Mouse (Mus musculus): Measurements from ENCODE around the gene Ccdc134. TPM values are rescaled to one million over a fixed set of nuclear protein-coding genes. Genes with fewer than 3 reads are reported as not detected.

Ccdc134 gene
- polyA plus RNA-seq, 1 experiment from 2014 or later: 24.2 TPM

GRCm38 (mm10) chr15:82135372-82135771, 7.7 kb downstream of the Ccdc134 start:
- Histone ChIP-seq H3K36me3 (replicated peaks) (peaks cover 35% of the 10 kb centered on the region), H3K27ac (replicated peaks) (no peak overlapping the region), H3K27me3 (replicated peaks; ENCODE audit: low read depth, poor library complexity, severe bottlenecking) (no peaks in the 10 kb centered on the region), H3K9me3 (no peaks in the 10 kb centered on the region), H3K4me1 (no peaks in the 10 kb centered on the region), H3K4me3 (no peak overlapping the region)
- DNase-seq (ENCODE audit: low spot score): no peak
- 90% methylated on average over 4 of the region's 4 CpGs for WGBS

- H3K27ac ChIP-seq (replicated peaks): no peak overlapping the region
- no peaks in the 10 kb centered on the region for H3K9me3 ChIP-seq
- no peak overlapping the region for H3K4me3 ChIP-seq
- H3K4me1 ChIP-seq: no peaks in the 10 kb centered on the region
- no peaks in the 10 kb centered on the region for H3K27me3 ChIP-seq (replicated peaks; ENCODE audit: low read depth, poor library complexity, severe bottlenecking)
- WGBS: 56% methylated on average over 4 of the region's 4 CpGs
- DNase-seq (ENCODE audit: low spot score): peak; percentile 62
- H3K36me3 ChIP-seq (replicated peaks): peaks cover 29% of the 10 kb centered on the region
These were observed 10.8 kb downstream of the Ccdc134 start for GRCm38 (mm10) chr15:82138565-82138964.

DNA sequence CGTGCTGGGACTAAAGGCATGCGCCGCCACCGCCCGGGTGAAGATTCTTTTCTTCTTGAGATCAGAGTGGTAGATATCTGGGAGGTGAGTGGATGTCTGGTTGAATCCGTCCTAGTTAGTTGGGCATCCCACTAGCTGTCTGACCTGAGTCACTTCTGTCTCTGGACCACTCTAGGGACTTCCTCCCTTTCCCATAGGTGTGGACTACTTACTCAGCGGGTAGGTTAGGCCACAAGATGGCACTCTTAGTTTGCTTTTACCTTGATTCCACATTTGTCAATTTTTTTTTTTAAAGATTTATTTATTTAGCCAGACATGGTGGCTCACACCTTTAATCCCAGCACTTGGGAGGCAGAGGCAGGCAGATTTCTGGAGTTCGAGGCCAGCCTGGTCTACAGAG, 11.5 kb downstream of the Ccdc134 start:
- H3K36me3 ChIP-seq (replicated peaks): peaks cover 29% of the 10 kb centered on the region
- H3K4me1 ChIP-seq: peaks cover 4% of the 10 kb centered on the region; the same call in 1 of the 2 replicates
- no peaks in the 10 kb centered on the region for H3K27me3 ChIP-seq (replicated peaks; ENCODE audit: low read depth, poor library complexity, severe bottlenecking)
- no peak overlapping the region for H3K4me3 ChIP-seq
- no peak for DNase-seq (ENCODE audit: low spot score)
- WGBS: 89% methylated on average over 8 of the region's 8 CpGs
- H3K9me3 ChIP-seq: no peaks in the 10 kb centered on the region
- no peak overlapping the region for H3K27ac ChIP-seq (replicated peaks)

GRCm38 (mm10) chr15:82140355-82140754, 12.6 kb downstream of the Ccdc134 start:
- no peak overlapping the region for H3K27ac ChIP-seq (replicated peaks)
- H3K36me3 ChIP-seq (replicated peaks): peaks cover 29% of the 10 kb centered on the region
- H3K4me1 ChIP-seq: peaks cover 15% of the 10 kb centered on the region
- H3K9me3 ChIP-seq: no peaks in the 10 kb centered on the region
- H3K27me3 ChIP-seq (replicated peaks; ENCODE audit: low read depth, poor library complexity, severe bottlenecking): no peaks in the 10 kb centered on the region
- H3K4me3 ChIP-seq: no peak overlapping the region
- 86% methylated on average over 3 of the region's 3 CpGs for WGBS
- DNase-seq (ENCODE audit: low spot score): no peak

DNA sequence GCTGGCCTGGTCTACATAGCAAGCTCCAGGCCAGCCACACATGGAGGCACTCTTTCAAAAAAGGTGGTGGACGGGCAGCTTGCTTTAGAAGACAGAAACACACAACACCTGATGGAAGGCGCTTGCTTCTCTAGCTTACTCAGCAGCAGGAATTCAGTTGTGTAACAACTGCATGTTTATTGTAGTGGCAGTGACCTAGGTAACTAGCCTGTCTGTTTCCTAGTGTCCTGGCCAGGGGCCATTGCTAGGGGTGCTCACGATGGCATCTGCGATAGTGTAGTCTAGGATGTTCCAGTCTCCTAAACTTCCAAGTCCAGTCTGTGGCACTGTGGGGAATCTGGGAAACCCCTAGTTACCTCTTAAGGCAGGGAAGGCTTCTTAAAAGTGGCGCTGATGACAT, 16.4 kb downstream of the Ccdc134 start:
- peak overlapping the region; percentile 97 for H3K27ac ChIP-seq (replicated peaks)
- H3K27me3 ChIP-seq (replicated peaks; ENCODE audit: low read depth, poor library complexity, severe bottlenecking): no peaks in the 10 kb centered on the region
- H3K9me3 ChIP-seq: no peaks in the 10 kb centered on the region
- 93% methylated on average over 5 of the region's 5 CpGs for WGBS
- H3K36me3 ChIP-seq (replicated peaks): peaks cover 25% of the 10 kb centered on the region
- peaks cover 37% of the 10 kb centered on the region for H3K4me1 ChIP-seq
- no peak overlapping the region for H3K4me3 ChIP-seq
- DNase-seq (ENCODE audit: low spot score): no peak

GRCm38 (mm10) chr15:82145408-82145807, 17.7 kb downstream of the Ccdc134 start:
- H3K36me3 ChIP-seq (replicated peaks): peaks cover 24% of the 10 kb centered on the region
- peak overlapping the region; percentile 97 for H3K27ac ChIP-seq (replicated peaks)
- H3K4me3 ChIP-seq: no peak overlapping the region
- 43% methylated on average over 2 of the region's 2 CpGs for whole genome bisulfite sequencing
- peaks cover 41% of the 10 kb centered on the region for H3K4me1 ChIP-seq
- DNase-seq (ENCODE audit: low spot score): no peak
- no peaks in the 10 kb centered on the region for H3K27me3 ChIP-seq (replicated peaks; ENCODE audit: low read depth, poor library complexity, severe bottlenecking)
- no peaks in the 10 kb centered on the region for H3K9me3 ChIP-seq

DNA sequence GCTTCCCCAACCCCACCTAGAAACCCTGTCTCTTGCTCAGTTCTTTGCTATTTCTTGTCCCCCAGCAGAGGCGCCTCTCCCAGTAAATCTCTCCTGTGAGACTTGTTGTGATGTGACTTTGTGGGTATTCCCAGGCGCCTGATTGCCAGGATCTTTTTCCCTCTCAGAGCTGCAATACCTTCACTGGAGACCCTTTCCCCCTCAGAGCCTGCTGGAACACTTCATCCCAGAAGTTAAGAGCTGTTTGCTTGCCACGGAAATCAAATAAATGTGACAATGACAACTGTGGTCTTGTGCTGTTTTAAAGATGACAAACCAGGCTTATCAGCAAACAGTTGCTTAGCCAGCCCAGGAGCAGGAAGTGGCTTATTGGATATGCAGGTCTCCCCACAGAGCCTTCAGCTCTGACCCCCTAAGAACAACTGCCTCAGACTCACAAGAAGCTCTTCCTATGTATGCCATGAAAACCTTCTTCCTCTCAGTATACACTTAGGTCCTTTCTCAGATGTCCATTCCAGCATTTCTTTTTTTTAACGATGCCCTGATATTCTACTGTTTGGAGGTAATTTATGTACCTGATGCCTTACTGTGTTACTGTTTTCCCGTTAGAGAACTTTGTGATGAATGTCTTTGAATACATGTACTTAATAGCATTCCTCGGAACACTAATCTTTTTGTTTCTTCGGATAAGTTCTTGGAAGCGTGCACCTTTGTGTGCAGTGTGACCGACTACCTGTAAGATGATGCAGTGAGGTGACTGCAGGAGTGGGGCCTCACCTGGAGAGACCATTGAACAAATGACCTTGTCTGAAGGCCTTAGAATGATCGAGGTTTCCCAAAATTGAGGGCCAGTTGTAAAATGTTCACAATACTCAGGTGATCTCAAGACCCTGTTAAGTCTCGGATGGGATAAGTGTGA, 18.4 kb downstream of the Ccdc134 start:
- no peak for DNase-seq (ENCODE audit: low spot score)
- Histone ChIP-seq H3K9me3 (no peaks in the 10 kb centered on the region), H3K27ac (replicated peaks) (peak overlapping the region; percentile 97), H3K36me3 (replicated peaks) (peaks cover 23% of the 10 kb centered on the region), H3K27me3 (replicated peaks; ENCODE audit: low read depth, poor library complexity, severe bottlenecking) (no peaks in the 10 kb centered on the region), H3K4me1 (peaks cover 41% of the 10 kb centered on the region), H3K4me3 (peak overlapping the region; percentile 89)
- 23% methylated on average over 11 of the region's 11 CpGs for WGBS

DNA sequence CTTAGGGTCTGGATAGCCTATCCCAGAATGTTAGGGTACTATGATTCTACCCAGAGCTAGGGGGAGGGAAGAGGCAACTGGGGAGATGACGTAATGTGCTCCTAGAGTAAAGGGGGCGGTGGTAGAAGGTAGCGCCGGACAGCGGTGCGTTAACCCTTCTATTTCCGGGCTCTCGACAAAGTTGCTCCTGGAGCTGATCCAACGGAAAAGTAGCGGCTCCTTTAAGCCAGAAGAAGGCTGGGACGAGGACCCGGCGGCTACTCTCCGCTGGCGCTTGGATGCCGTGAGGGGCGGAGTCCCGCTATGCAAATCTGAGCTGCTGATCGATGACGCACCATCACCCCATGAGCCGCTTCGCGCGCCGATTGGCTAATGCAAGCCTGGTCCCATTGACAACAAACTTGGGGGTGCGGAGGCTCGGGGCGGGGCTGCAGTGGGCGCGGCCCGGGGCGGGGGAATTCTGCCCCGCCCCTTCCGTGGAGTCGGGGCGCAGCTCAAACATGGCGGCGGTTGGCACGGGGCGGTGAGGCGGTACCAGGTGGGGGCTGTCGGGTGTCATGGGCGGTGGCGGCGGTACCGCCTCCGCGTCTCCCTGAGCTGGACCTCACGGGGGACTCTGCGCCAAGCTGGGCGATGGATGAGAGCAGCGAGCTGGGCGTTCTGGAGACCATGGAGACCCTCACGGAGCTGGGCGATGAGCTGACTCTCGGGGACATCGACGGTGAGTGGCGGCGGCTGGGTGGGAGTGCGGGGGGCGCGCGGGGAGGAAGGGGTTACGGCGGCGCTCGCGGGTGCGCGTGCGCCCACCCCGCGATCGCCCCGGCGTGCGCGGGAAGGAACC, 19.3 kb downstream of the Ccdc134 start, which contains the start of gene Srebf2:
TSS of gene Srebf2 (plus strand) at position 412 of the 841 bp plus-strand sequence.
- Histone ChIP-seq H3K27ac (replicated peaks) (peak within 1 kb of the TSS; percentile 97), H3K4me3 (peak within 1 kb of the TSS; percentile 89), H3K36me3 (replicated peaks) (peaks cover 22% of the 10 kb centered on the region), H3K9me3 (no peaks in the 10 kb centered on the region), H3K27me3 (replicated peaks; ENCODE audit: low read depth, poor library complexity, severe bottlenecking) (no peaks in the 10 kb centered on the region), H3K4me1 (peaks cover 42% of the 10 kb centered on the region)
- peak; percentile 100 for DNase-seq (ENCODE audit: low spot score)
- WGBS: under 1% methylated on average over 79 of the region's 79 CpGs

GRCm38 (mm10) chr15:82147611-82148111, 19.9 kb downstream of the Ccdc134 start:
- DNase-seq (ENCODE audit: low spot score): peak; percentile 80
- under 1% methylated on average over 50 of the region's 50 CpGs for WGBS
- peaks cover 46% of the 10 kb centered on the region for H3K4me1 ChIP-seq

DNA sequence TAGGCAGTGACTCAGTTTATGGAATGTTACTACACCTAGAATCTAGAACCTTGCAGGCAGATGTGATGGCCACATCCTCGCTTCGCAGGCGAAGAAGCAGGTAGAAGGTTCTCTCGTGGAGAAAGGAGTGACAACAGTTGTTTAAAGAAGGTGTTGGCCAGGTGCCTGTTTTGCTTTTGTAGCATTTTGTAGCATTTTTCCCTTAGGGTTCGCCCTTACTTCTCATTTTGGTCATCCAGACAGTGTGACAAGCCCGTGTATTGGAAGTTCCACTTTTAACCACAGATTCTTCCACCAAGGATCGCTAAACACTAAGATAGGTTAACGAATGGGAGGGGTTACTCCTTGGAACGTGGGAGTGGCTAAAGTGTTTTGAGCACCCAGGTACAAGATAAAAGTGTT, 20.8 kb downstream of the Ccdc134 start:
- Histone ChIP-seq H3K27me3 (replicated peaks; ENCODE audit: low read depth, poor library complexity, severe bottlenecking) (no peaks in the 10 kb centered on the region), H3K27ac (replicated peaks) (peak overlapping the region; percentile 97), H3K36me3 (replicated peaks) (peaks cover 30% of the 10 kb centered on the region), H3K4me3 (peak overlapping the region; percentile 89), H3K9me3 (no peaks in the 10 kb centered on the region), H3K4me1 (peaks cover 46% of the 10 kb centered on the region)
- no peak for DNase-seq (ENCODE audit: low spot score)
- 35% methylated on average over 9 of the region's 9 CpGs for WGBS

More at GRCm38 (mm10) chr15:82147611-82148111, 19.9 kb downstream of the Ccdc134 start:
- H3K27me3 ChIP-seq (replicated peaks; ENCODE audit: low read depth, poor library complexity, severe bottlenecking): no peaks in the 10 kb centered on the region
- no peaks in the 10 kb centered on the region for H3K9me3 ChIP-seq
- peak overlapping the region; percentile 97 for H3K27ac ChIP-seq (replicated peaks)
- peaks cover 25% of the 10 kb centered on the region for H3K36me3 ChIP-seq (replicated peaks)
- H3K4me3 ChIP-seq: peak overlapping the region; percentile 89

DNA sequence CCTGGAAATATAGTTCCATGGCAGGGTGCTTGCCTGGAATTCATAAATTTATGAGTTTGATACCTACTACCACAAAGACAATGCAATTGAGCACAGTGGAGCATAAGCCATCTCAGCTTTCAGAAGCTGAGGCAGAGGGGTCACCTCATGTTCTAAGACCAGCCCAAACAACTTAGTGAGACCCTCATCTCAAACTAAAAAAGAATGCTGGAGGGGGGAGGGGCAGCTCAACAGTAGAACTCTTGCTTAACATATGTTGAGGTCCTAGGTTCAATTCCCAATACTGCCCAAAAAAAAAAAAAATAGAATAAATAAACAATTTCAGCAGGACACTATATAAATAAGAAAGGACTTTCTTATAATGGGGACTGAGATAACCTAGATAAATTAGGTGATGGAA, 22.3 kb downstream of the Ccdc134 start:
- no peak for DNase-seq (ENCODE audit: low spot score)
- no peaks in the 10 kb centered on the region for H3K27me3 ChIP-seq (replicated peaks; ENCODE audit: low read depth, poor library complexity, severe bottlenecking)
- no peak overlapping the region for H3K27ac ChIP-seq (replicated peaks)
- peaks cover 45% of the 10 kb centered on the region for H3K4me1 ChIP-seq
- no peak overlapping the region for H3K4me3 ChIP-seq
- H3K36me3 ChIP-seq (replicated peaks): peaks cover 40% of the 10 kb centered on the region
- no peaks in the 10 kb centered on the region for H3K9me3 ChIP-seq

DNA sequence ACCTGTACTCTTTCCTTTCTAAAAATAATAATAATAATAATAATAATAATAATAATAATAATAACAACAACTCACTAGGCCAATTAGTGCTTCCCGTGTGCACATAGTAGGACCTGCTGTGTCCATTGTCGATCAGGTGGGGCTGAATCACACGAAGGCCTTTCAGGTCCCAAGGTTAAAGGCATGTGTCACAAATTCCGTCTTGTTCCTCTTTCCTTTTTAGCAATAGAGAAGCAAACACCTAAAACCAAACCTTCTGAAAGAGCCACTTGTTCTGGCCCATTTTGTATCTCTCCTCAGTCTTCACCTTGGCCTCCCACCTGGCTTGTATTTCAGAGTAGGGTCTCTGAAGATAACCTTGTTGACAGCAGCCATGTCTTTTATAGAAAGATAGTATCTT, 23.5 kb downstream of the Ccdc134 start:
- DNase-seq (ENCODE audit: low spot score): no peak
- Histone ChIP-seq H3K4me3 (no peak overlapping the region), H3K4me1 (peaks cover 37% of the 10 kb centered on the region), H3K9me3 (no peaks in the 10 kb centered on the region), H3K27ac (replicated peaks) (no peak overlapping the region), H3K27me3 (replicated peaks; ENCODE audit: low read depth, poor library complexity, severe bottlenecking) (no peaks in the 10 kb centered on the region), H3K36me3 (replicated peaks) (peaks cover 48% of the 10 kb centered on the region)
- WGBS: 93% methylated on average over 4 of the region's 4 CpGs

All from embryonic facial prominence, embryonic 10.5 days (tissue).